Mouse (Mus musculus) 3T3-L1 (cell line): ENCODE measurements around the gene Cphx3.
"Not testable (repeated sequence)": the region's sequence is repeated elsewhere in the genome, so short reads cannot be mapped to it uniquely, and the experiment has no call there.

ENCODE experiments used
- DNase-seq: peaks from one replicate; pipeline ENCODE4 v3.0.0-alpha.2; 2015; ENCODE audit warnings: low read depth, low spot score

Cphx3 gene

GRCm38 (mm10) chr14:26081997-26082396 is at the start of gene Cphx3:
Gene Cphx3 (plus strand): TSS chr14:26082297.
- DNase-seq = not testable (repeated sequence)

- not testable (repeated sequence) for DNase-seq
Observed at GRCm38 (mm10) chr14:26034364-26034763, 47.7 kb upstream of the Cphx3 start.

GRCm38 (mm10) chr14:26035439-26035838 is 46.7 kb upstream of the Cphx3 start:
- not testable (repeated sequence) for DNase-seq

DNA sequence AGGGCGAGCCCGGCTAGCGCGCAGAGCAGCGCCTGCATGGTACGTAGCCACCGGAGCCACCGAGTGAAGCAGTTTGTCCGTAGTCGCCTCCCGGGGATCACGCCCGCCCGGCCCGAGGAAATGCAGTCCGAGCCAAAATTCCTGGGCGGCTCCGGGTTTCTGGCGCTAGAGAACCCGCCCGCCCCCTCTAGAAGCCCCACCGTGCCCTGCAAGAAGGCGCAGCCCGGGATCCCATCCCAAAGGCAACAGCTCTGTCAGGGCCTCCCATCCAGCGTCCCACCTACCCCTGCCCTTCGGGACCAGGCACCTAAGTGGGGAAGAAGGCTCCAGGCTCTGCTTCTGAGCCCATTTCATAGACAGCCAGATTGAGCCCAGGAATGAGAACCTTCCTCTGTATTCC is 39.5 kb upstream of the Cphx3 start, which contains the start of gene Gm9780:
Gm9780 (minus strand) TSS at position 101 of the 400 bp plus-strand sequence.
- not testable (repeated sequence) for DNase-seq

GRCm38 (mm10) chr14:26045007-26045406 is 37.1 kb upstream of the Cphx3 start:
- not testable (repeated sequence) for DNase-seq

GRCm38 (mm10) chr14:26047026-26047425 is 35.1 kb upstream of the Cphx3 start:
- not testable (repeated sequence) for DNase-seq

GRCm38 (mm10) chr14:26048767-26049166 is 33.3 kb upstream of the Cphx3 start:
- DNase-seq = not testable (repeated sequence)

GRCm38 (mm10) chr14:26058184-26058583 is 23.9 kb upstream of the Cphx3 start:
- not testable (repeated sequence) for DNase-seq

DNA sequence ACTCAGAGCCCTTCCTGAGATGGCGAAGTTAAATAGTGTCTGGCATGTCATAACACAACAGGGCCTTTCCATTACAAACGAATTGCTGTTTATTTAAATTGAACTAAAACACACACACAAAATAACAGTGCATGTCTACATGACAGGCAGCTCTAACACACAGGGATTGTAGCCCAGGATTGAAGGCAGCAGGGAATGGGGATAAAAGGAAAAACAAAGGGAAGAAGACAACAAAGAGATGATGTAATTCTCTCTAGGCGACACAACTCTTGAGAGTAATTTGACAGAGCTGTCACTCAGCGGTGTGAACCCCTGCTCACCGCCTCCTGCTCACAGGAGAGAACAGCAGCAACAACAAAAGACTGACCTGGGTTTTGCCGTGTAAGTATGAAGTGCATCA is 22.7 kb upstream of the Cphx3 start:
- DNase-seq = not testable (repeated sequence)

DNA sequence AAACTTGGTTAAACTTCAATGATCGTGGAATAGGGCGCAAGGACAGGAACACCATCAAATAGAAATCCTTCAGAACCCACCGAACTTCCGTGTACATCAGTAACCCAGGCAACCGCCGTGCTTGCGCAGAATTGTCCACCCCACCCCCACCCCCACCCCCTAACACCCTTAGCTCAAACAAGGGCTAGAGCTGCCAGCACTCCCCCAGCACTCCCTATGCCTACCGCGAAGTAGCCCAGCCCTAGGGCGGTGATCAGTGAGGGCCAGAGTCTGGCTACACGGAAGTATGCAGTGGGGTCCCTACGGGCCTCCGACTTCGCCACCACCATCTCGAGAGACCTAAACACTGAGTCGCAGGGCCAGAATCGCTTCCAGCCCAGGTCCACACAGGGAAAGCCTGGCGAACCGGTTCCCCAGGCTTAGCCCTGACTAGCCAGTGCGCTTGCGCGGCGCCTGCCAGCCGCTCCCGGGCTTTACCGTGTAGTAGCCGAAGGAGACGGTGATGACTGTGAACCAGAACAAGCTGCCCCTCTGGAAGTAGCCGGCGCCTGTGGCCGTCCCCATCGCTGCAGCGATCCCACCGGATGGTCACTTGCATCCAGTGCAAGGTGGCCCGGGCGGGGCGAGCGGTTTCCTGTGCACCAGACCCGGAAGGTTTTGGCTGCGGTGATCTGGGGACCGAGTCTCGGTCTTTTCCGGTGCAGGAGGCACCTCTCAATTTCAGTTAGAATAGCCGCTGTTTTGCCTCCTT is 15.3 kb upstream of the Cphx3 start:
- not testable (repeated sequence) for DNase-seq

DNA sequence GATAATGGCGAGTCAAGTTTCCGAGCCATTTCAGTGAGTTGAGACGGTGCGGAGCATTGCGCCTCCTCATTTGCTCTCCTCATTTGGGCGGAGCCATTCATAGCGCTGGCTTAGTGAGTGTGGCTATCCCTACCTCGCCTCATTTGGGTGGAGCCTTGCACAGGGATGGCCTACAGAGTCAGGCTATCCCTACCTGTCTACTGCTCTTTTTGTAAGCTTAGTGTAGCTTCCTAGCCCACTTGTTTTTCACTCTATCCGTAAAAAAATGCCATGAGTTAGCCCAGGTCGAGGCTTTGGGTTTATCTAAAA is 14.8 kb upstream of the Cphx3 start, which contains the start of gene Tmem254c:
Tmem254c (minus strand) TSS at position 31 of the 309 bp plus-strand sequence.
- DNase-seq = not testable (repeated sequence)

- not testable (repeated sequence) for DNase-seq
Observed at GRCm38 (mm10) chr14:26076620-26077390, 5.3 kb upstream of the Cphx3 start.

- DNase-seq = not testable (repeated sequence)
Observed at GRCm38 (mm10) chr14:26081216-26081615, 881 bp upstream of the Cphx3 start, which contains the start of gene Cphx2. Gene Cphx2 (plus strand): TSS chr14:26081516.

DNA sequence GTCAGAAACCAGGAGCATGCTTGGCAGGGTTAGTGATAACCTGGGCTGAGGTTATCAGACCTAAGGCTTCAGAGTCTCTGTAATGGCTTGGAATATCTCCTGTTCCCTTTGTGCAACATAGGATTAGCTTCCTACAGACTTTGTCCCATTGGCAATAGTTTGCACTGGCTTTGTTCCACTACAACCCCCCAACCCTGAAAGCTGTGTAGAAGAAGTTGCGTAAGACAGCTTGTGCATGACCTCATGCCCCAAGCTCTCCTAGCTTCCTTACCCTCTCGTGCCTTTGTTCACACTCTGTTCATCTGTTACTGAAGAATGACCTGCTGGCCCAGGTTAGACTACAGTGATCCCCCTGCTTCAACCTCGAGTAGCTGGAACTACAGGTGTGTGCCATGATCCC is 15.5 kb downstream of the Cphx3 start:
- not testable (repeated sequence) for DNase-seq

DNA sequence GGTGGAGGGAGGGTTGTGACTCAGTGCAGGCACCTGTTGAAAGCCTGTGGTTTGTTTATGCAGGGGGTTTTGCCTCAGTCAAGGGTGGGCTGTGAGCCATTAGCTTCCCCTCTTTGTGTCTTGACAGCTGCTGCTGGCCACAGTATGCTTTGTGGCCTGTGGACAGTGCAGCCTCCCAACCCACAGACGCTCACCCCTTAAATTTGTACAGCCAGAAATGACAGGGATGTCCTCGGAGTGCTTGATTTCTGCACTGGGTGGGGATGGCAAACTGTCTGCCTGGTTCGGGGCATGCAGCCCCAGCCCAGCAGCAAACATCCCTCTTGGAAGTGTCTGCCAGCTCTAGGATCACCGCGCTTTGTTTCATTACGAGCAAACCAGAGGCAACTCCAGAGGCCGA is 36.1 kb downstream of the Cphx3 start, which contains the start of gene Duxbl2:
Duxbl2 (plus strand) TSS at position 200 of the 400 bp plus-strand sequence.
- not testable (repeated sequence) for DNase-seq

DNA sequence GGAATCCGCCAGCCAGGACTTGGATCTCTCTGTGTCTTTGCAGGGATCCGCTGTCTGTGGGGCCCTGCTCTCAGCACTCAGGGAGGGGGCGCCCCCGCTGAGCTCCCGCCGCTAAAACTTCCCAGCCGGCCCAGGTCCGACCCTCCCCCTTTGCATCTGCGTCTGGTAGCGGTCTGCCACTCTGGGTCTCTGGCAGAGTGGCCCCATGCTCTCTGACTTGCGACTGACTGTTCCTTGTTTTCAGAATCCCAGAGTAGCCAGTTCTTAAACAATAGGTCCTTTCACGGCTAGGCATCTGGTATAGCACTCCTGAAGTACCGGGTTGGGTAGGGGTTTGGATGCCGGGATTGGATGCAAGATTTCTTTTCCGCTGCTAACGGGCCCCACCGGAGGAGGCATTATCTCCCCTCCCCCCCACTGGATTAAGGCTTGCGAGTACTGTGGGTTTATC is 36.5 kb downstream of the Cphx3 start:
- DNase-seq = not testable (repeated sequence)

DNA sequence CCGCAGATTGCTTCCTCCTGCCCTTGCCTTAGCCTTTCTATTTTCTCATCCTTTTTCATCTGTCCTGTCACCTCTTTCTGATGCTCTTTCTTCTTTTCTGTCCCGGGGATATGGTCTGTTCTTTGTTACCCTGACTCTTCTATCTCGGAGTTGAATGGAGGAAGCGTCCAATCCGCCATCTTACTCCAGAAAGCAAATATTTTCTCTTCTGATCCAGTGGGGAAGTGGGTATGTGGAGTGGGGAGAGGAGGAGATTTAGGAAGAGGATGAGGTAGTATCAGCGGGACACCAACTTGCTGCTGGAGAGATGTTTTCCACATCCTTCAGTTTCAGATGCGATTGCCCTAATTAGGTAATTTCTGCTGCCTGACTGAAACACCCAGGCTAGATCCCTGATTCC is 37.0 kb downstream of the Cphx3 start:
- not testable (repeated sequence) for DNase-seq

DNA sequence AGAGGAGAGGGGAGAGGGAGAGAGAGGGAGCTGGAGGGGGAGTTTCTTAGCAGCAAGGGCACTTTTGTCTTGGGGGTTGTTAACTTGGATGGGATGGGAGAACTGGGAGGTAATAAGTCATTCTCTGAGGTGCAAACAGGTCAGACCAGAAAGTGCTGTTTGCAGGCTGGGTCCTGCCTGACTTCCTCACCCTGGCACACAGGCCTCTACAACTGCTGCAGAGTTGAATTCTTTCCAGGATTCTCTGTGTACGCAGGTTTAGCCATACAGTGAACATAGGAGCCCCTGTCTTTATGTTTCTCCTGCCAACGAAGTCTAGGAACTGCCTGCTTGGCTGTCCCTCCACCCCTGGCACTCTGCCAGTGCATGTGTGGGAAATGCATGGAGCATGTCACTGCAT is 65.0 kb downstream of the Cphx3 start:
- DNase-seq = not testable (repeated sequence)

DNA sequence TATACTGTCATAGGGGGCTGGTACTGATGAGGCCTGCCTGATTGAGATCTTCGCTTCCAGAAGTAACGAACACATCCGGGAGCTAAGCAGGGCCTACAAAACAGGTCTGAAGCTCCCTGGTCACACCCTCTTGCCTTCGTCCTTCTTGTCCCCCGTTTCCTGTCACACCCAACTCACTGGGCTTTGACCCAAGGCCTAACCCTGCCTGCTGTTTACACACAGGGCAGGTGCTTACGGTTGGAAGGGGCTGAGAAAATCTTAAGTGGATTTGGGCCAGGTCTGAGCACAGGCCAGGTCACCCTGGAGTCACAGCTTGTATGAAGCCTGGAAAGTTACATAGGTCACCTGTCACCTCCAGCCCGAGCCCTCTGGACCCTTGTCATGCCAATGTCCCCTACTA is 73.9 kb downstream of the Cphx3 start:
- not testable (repeated sequence) for DNase-seq

DNA sequence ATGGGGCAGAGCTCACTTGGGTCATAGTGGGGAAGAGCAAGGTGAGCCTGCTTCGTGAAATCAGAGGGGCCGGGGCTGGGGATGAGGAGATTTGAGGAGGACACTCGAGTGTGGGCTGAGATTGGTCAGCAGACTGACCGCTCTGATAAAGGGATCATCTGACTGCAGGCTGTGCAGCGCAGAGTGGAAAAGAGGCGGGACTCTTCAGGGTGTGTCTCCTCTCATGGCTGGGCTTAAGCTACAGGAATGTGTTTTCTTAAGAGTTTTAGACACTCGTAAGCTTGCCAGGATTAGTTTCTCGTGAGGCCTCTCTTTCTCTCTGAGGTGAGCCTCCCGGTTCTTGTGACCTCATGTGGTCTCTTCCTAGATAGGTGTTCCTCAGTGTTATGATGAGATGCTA is 79.1 kb downstream of the Cphx3 start:
- not testable (repeated sequence) for DNase-seq

DNA sequence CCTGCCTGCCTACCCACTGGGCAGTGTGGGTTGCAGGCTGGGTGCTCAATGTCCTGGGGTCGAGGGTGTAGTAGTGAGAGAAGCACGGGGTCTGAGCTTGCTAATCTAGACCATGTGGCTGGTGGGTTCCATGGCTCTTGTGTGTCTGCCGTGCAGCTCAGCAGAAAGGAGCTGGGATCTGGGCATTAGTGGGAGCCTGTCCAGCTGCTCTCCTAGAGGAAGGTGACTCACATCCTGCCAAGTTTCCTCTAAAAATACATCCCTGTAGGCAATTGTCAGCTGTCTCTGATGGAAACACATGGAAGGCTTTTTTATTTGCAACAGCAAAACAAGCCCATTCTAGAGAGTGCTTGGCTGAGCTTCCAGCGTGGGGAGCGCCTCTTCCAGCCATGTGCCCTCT is 80.3 kb downstream of the Cphx3 start:
- not testable (repeated sequence) for DNase-seq

DNA sequence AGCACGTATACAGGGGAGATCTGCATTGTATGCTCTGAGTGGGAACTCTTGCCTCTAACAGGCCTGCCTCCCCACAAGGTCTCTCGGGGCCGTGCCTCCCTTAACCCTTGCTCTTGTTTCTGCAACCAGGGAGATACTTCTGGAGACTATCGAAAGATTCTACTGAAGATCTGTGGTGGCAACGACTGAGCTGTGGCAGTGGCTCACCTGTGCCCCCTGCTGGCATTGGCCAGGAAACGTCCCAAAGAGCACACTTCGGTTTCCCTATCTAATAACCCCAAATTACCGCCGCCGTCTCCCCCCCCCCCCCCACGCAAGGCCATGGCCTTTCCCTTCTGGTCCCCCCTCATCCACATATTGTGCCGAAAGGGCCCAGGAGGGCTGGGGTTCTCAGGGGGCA is 83.2 kb downstream of the Cphx3 start:
- not testable (repeated sequence) for DNase-seq
